Mouse (Mus musculus) stomach, postnatal 0 days (tissue): ENCODE measurements around the gene Pdcd2.

Experiments used
- CTCF ChIP-seq: IDR thresholded peaks from 2 replicates; pipeline ENCODE4 v1.5.1; 2016; ENCODE audit warnings: antibody characterized with exemption, low read depth, mild to moderate bottlenecking, moderate library complexity
- EP300 ChIP-seq: optimal IDR thresholded peaks from 2 replicates; pipeline ENCODE3; 2016; ENCODE audit warnings: antibody characterized with exemption

DNA sequence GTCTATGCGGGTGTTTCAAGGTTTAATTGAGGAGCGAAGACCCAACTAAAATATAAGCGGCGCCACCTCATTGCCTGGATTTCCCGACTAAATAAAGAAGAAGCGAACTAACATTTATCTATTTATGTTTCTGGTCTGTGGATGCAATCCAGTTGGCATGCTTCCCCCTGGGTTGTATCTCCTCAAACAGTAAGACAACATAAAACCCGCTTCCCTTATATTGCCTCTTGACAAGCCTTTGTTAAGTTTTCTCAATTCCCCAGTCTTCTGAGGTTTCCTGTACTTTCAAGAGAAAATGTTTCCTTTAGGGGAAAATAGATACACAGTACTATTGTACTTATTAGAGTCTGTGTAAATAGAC lies 28.4 kb downstream of the Pdcd2 start:
- TF ChIP-seq CTCF, result no peak
- no peak for TF ChIP-seq EP300
